Mouse (Mus musculus) retina, postnatal 7 days (tissue): Measurements from ENCODE around the gene Adck2.

ENCODE experiments used
- DNase-seq: peaks from one replicate; pipeline ENCODE4 v3.0.0-alpha.2; 2012; ENCODE audit warnings: low read depth, low spot score

Gene Adck2

GRCm38 (mm10) chr6:39557723-39558261 is 15.9 kb upstream of the Adck2 start, which contains the start of gene Dennd2a:
Gene Dennd2a, minus strand, starts transcription at chr6:39557867.
- peak; percentile 86 for DNase-seq

GRCm38 (mm10) chr6:39559276-39559939 is 14.3 kb upstream of the Adck2 start:
- no peak for DNase-seq

GRCm38 (mm10) chr6:39562166-39563015 is 11.3 kb upstream of the Adck2 start:
- peak; percentile 80 for DNase-seq

DNA sequence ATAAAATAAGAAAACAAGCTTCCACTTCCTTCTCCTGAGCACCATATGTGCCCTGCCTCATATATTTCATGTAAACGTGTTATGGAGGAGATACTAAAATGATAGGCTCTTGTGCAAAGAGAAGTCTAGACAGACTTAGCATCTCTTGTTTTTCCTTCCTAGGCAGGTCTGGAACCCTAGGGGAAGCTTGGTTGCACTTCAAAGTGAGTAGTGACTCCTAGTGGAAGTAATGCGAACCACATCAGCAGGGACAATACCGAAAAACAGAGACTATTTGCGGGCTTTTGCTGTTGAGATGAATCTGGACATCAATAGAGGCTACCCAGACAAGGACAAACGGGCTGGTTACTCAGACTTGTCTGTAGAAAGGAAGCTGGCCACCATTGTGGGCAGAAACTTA is 6.1 kb upstream of the Adck2 start:
- no peak for DNase-seq

DNA sequence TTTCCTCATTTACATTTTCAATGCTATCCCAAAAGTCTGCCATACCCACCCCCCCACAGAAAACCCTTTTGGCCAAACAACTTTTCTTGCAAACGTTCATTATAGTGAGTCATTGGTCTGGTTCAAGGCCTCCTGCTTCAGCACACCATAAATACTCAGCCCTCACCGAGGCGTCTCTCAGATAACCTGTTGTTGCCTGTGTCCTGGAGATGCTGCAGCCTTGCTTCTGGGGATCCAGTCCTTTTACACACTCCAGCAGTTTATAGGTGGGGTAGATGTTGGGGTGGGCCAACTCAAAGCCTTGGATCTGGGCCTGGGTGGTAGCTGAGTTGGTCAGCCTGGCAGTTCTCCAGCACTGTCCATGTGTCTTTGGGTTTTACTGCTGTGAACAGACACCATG is 3.2 kb upstream of the Adck2 start:
- DNase-seq: no peak

DNA sequence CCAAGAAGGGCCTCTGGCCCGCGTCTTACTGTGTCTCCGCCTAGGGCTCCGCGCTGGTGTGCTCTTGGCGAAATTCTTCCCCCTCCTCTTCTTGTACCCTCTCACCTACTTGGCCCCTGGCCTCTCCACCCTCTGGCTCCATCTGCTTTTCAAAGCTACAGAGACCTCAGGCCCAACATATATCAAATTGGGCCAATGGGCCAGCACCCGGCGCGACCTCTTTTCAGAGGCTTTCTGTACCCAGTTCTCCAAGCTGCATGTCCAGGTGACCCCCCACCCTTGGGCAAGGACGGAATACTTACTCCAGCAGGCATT is 839 bp downstream of the Adck2 start:
- no peak for DNase-seq

DNA sequence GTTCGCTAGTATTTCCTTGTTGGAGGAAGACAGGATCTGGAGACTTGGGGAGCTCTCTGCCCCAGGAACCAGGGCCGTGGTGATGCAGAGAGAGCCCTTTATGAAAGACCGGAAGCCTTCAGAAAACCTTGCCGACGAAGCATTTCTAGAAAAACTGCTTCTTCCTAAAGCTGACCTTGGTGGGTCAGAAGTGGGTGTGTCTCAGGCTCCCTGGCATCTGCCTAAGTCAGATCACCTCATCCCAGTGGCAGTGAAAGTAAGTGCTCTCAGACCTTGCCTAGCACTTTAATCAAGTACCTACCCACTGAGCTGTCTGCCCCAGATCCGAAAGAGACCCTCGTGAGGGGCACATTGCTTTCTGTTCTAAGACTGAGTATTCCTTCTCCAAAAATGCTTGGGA is 1.3 kb downstream of the Adck2 start:
- no peak for DNase-seq

DNA sequence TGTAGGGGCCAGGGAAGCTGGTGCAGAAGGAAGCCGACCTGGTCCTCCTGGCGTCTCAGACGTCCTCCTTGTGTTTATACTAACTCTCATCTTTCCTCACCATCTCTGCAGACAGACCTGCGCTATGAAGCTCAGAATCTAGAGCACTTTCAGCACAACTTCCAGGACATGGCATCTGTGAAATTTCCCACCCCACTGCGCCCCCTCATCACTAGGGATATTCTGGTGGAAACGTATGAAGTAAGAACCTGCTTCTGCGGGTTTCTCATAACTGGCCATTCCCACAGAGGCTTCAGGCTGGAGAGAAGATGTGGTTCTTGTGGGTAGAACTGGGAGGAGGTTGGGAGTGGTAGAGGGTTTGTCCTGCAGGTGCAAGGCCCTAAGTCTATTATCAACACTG is 5.9 kb downstream of the Adck2 start:
- DNase-seq: no peak

GRCm38 (mm10) chr6:39580558-39580957 is 6.9 kb downstream of the Adck2 start:
- DNase-seq: no peak

DNA sequence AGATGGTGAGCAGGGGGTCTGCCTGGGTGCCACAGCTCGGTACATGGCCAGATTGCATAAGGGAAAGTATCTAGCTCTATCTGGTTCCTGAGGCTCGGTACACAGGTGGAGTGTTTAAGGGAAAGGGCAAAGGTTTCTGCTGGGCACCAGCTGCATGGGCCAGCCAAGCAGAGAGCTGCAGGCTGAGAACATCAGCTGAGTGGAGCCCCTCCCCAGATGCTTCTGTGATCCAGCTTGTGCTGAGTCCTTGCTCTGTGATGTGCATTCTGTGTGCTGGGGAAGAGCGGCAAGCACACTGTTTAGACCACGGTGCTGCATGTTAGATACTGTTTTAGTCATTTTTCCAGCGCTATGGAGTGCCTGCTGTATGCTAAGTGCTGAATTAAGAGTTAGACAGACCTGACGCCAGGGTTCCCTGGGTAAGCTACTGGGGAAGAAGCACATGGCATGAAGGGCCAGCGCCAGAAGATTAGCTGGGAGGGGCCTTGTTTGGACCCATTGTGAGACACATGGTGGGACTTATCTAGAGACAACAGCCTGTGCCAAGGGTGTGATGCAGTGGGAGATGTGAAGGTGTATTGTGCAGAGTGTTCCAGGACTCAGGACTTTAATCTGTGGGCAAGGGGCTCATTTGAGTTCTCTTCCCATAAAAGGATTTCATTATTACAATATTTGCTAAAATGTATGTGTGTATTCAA is 7.6 kb downstream of the Adck2 start:
- no peak for DNase-seq

DNA sequence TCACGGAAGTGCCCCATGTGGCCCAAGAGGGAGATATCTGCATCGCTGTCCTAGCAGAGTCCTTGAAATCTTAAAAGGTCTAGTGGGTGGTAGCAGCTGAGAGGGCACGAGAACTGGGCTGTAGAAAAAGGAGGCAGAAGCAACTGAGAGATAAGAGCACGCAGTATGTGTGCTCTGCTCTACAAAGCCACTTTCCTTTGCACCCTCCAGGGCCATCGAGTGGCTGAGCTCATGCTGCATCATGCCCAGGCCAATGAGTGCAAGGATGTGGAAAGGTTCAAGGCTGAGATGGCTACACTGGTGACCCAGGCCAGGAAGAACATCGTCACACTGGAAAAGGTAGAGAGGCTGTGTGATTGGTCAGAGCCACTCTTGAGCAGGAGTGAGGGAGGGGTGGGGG is 11.8 kb downstream of the Adck2 start, which contains the start of gene Gm42420:
Gene Gm42420, plus strand, starts transcription at position 237 of the 400 bp plus-strand sequence.
- DNase-seq: no peak

- no peak for DNase-seq
Observed at GRCm38 (mm10) chr6:39591481-39591880, 17.8 kb downstream of the Adck2 start.

- peak; percentile 89 for DNase-seq
Observed at GRCm38 (mm10) chr6:39592401-39593214, 18.9 kb downstream of the Adck2 start, which contains the start of gene Ndufb2. Gene Ndufb2, plus strand, starts transcription at chr6:39592574.

DNA sequence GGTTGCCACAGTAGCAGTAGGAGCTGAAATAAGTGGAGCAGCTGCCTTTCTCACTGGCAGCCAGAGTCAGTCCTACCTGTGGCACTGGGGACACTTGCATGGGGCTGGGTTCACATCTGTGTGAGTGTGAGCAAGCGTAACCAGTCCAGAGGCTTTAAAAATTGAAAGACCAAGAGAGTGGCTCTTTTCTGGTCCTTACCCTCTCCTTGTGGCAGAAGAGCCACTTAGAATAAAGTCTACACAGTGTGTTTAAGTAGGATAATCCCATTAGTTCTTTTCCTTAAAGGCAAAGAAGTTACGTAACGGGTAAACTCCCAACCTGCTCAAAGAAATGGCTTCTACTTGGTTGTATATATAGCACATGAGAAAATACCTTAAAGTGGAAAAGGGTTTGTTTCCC is 27.2 kb downstream of the Adck2 start:
- no peak for DNase-seq

- DNase-seq: no peak
Observed at GRCm38 (mm10) chr6:39601828-39602227, 28.2 kb downstream of the Adck2 start.

GRCm38 (mm10) chr6:39604565-39604964 is 30.9 kb downstream of the Adck2 start:
- DNase-seq: no peak

DNA sequence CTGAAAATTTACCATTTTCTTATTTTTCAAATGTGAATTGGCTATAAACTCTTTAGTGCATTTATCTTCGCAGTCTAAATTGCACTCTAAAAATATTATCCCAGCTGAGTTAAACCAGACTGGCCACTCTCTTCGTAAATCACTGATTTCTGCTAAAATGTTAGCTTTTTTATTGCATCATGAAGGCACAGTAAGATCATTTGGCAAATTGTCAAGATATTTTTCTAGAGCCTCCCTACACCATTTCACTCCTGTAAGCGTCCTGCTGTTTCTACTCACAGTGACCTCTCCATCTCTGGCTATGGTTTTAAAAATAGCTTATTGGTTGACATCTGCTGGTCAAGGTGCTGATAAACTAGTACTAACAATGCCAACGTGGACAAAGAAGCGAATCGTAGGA is 32.4 kb downstream of the Adck2 start:
- DNase-seq: no peak

DNA sequence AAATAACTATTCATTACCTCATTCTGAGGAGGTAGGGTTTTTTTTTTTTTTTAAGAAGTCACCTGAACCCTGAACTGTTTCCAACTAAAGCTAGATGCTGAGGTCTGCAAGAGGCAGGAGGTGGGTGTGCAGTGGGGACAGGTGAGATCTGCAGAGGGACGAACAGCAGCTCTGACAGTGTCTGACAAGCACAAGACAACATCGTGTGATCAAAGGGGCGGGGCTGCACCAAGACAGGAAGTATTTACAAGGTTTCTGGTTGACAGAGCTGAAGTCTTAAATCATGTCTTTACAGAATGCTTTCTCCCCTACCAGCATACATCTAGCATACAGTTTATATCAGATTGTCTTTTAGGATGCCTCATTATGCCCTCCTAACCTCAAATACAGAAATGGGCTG is 33.2 kb downstream of the Adck2 start:
- DNase-seq: no peak

- DNase-seq: no peak
Observed at GRCm38 (mm10) chr6:39607365-39607764, 33.7 kb downstream of the Adck2 start.

DNA sequence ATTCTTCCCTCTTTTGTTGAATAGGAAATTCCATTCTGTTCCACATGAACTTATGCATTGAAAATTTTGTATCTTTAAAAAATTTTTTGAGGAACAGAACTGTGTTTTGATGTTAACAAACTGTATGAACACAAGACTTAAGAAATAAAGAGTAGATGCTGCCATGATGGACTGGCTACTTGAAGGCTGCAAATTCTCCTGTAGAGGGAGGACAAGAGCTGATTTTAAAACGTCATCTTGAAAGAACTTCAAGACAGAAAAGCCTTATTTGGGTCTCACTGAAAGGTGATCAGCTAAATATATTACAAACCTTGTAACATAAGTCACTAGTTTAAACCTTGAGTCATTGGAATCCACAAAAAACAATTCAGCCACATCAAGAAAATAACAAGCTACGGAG is 36.5 kb downstream of the Adck2 start:
- DNase-seq: no peak

DNA sequence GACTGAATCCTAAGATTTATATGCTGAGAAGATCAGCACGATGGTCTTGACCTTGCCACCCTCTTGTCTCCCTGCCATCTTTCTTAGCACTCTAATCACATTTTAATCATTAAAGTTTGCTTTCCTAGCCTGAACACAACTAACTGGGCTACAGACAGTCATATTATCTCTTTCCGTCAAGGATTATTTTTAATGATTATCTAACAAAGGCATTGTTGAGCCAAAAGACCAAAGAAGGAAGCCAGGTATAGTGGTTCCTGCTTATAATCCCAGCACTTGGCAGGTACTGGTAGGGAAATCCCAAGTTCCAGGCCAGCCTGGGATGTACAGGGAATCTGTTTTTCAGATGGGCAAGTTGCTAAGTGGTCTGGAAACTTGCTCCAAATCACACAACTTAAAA is 37.6 kb downstream of the Adck2 start:
- DNase-seq: no peak
